Mouse (Mus musculus): ENCODE data around the gene Sult1c1. TPM values are rescaled to one million over a fixed set of nuclear protein-coding genes. Genes with fewer than 3 reads are reported as not detected.

Sult1c1 gene
- polyA plus RNA-seq (2012; rRNA removed; ENCODE audit: low replicate concordance): not detected in 2 replicates

GRCm38 (mm10) chr17:53990574-53990973 lies at the start of gene Sult1c1:
Sult1c1 (minus strand) TSS chr17:53990674.

Other genes starting within 250 kb of the Sult1c1 start
- 3.1 TPM in 1 of 2 replicates, not detected in the other for gene Sult1c2, start 144.3 kb downstream of the Sult1c1 start, polyA plus RNA-seq (2012; rRNA removed; ENCODE audit: low replicate concordance)

Data from duodenum, adult 2 months (tissue).